In the genomic region with DNA sequence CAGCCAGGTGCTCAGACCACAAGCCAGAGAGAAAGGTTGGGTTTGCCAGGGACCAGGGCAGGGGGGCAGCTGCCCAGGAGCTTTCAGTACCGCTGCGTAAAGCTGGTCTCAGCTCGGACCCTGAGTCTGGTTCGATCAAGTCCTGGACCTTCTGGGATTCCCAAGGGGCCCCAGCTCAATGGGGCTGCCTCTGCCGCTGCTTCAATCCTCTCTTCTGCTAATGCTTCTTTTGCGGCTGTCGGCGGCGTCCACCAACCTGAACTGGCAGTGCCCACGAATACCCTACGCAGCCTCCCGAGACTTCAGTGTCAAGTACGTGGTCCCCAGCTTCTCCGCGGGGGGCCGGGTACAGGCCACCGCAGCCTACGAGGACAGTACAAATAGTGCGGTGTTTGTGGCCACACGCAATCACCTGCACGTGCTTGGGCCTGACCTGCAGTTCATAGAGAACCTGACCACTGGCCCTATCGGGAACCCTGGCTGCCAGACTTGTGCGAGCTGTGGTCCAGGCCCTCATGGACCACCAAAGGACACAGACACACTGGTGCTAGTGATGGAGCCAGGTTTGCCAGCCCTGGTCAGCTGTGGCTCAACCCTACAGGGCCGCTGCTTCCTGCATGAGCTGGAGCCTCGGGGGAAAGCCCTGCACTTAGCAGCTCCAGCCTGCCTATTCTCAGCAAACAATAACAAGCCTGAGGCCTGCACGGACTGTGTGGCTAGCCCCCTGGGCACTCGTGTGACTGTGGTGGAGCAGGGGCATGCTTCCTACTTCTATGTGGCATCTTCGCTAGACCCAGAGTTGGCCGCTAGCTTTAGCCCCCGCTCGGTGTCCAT, we compare ENCODE assay signal across 8 mouse cellular contexts. TPM values are rescaled to one million over a fixed set of nuclear protein-coding genes. Genes with fewer than 3 reads are reported as not detected.
DNase-seq lines count a peak whose midpoint lies in the region; ATAC-seq and TF ChIP-seq lines count a peak whose summit lies in the region.

No protein-coding gene starts in this region.

- peak overlapping the region; percentile 71 for H3K4me2 ChIP-seq in liver, embryonic 11.5 days

- no peaks in the 10 kb centered on the region for H3K36me3 ChIP-seq in thymus, adult 2 months (ENCODE audit: control insufficient read depth, insufficient read depth, low read length)
- no peaks in the 10 kb centered on the region for H3K36me3 ChIP-seq in liver, embryonic 11.5 days (ENCODE audit: control insufficient read depth, insufficient read depth, low read length)

- no peak for TF ChIP-seq POLR2A in thymus, adult 2 months (IDR thresholded peaks at IDR 0.05; ENCODE audit: control insufficient read depth, extremely low read depth, insufficient read depth, low read length, poor library complexity)

- peak; percentile 23 for DNase-seq in adrenal gland, postnatal 10 days
- no peak for DNase-seq in adrenal gland, postnatal 25 days
- DNase-seq in thymus, adult 2 months, result no peak
- DNase-seq in thymus, postnatal 10 days (ENCODE audit: low spot score in 2 of 2), result no peak
- peak; percentile 51 for DNase-seq in liver, embryonic 11.5 days (ENCODE audit: low spot score)
- no peak for DNase-seq in spleen, adult 18-20 months
- no peak for DNase-seq in ovary, postnatal 14 days (ENCODE audit: low spot score)
- no peak for DNase-seq in layer of hippocampus, adult 11-12 months (ENCODE audit: low spot score)

- H3K27ac ChIP-seq in thymus, adult 2 months (ENCODE audit: control insufficient read depth, insufficient read depth, low read length), result no peak overlapping the region
- no peak overlapping the region for H3K27ac ChIP-seq in liver, embryonic 11.5 days (ENCODE audit: low read depth, low read length)

- H3K9me3 ChIP-seq in liver, embryonic 11.5 days (ENCODE audit: control insufficient read depth, low read length), result no peaks in the 10 kb centered on the region

- peak overlapping the region; percentile 3; the same call in 1 of the 2 replicates for H3K4me3 ChIP-seq in thymus, adult 2 months (ENCODE audit: control insufficient read depth, insufficient read depth, low read length)
- peak overlapping the region; percentile 36 for H3K4me3 ChIP-seq in liver, embryonic 11.5 days (ENCODE audit: low read depth, low read length)

- 82% methylated on average over 31 of the region's 31 CpGs for WGBS in thymus, adult 2 months
- 53% methylated on average over 31 of the region's 31 CpGs for WGBS in liver, embryonic 11.5 days

- no peak; the same call in 1 of the 2 replicates for ATAC-seq in liver, embryonic 11.5 days (replicated peaks; ENCODE audit: low FRiP score)

- H3K27me3 ChIP-seq in thymus, adult 2 months (ENCODE audit: control insufficient read depth, insufficient read depth, low read length), result no peaks in the 10 kb centered on the region
- 0 out of 2 replicates have a peak, but pooled peaks cover 2% of the 10 kb centered on the region for H3K27me3 ChIP-seq in liver, embryonic 11.5 days (replicated peaks; ENCODE audit: control insufficient read depth, insufficient read depth, low read length)

- H3K4me1 ChIP-seq in thymus, adult 2 months (replicated peaks; ENCODE audit: control insufficient read depth, insufficient read depth, low read length), result peaks cover 10% of the 10 kb centered on the region
- H3K4me1 ChIP-seq in liver, embryonic 11.5 days (replicated peaks; ENCODE audit: control insufficient read depth, insufficient read depth, low read length), result peaks cover 24% of the 10 kb centered on the region

- TF ChIP-seq CTCF in thymus, adult 2 months (IDR thresholded peaks at IDR 0.05; ENCODE audit: borderline replicate concordance, control insufficient read depth, extremely low read depth, insufficient read depth, low read length, poor library complexity), result no peak

- H3K9ac ChIP-seq in liver, embryonic 11.5 days (ENCODE audit: low read depth, low read length), result peak overlapping the region; percentile 42

RNA-seq across cellular contexts. Expression of gene Mst1r, which starts 0.5 kb away (rescaled TPM):
- 1 to 10 TPM; 5.6 to 8.5 TPM for total RNA-seq in adrenal gland, postnatal 10 days (2021)
- 8.3 and 18.7 TPM in 2 replicates for total RNA-seq in adrenal gland, postnatal 25 days (2021)
- polyA plus RNA-seq in thymus, adult 2 months (2012; rRNA removed), result 8.5 and 13.0 TPM in 2 replicates
- 1.3 and 1.5 TPM in 2 replicates for polyA plus RNA-seq in liver, embryonic 11.5 days (2014; fragmentation: Nextera tagmentation; extraction: Ambion mirVana)

RNA-seq across cellular contexts. Expression of gene Mon1a, which starts 19.2 kb away (rescaled TPM):
- total RNA-seq in adrenal gland, postnatal 10 days (2021), result 10 to 100 TPM; 11.1 to 13.1 TPM
- 15.8 and 18.9 TPM in 2 replicates for total RNA-seq in adrenal gland, postnatal 25 days (2021)
- polyA plus RNA-seq in thymus, adult 2 months (2012; rRNA removed), result 57.0 and 62.7 TPM in 2 replicates
- 8.9 and 11.0 TPM in 2 replicates for polyA plus RNA-seq in liver, embryonic 11.5 days (2014; fragmentation: Nextera tagmentation; extraction: Ambion mirVana)

RNA-seq across cellular contexts. Expression of gene Actl11, which starts 21.1 kb away (rescaled TPM):
- not detected for total RNA-seq in adrenal gland, postnatal 10 days (2021)
- not detected in 2 replicates for total RNA-seq in adrenal gland, postnatal 25 days (2021)
- 0.11 TPM in 1 of 2 replicates, not detected in the other for polyA plus RNA-seq in thymus, adult 2 months (2012; rRNA removed)
- not detected in 2 replicates for polyA plus RNA-seq in liver, embryonic 11.5 days (2014; fragmentation: Nextera tagmentation; extraction: Ambion mirVana)

RNA-seq across cellular contexts. Expression of gene Camkv, which starts 28.3 kb away (rescaled TPM):
- 1 to 10 TPM; 1.6 to 2.7 TPM for total RNA-seq in adrenal gland, postnatal 10 days (2021)
- 2.4 and 3.1 TPM in 2 replicates for total RNA-seq in adrenal gland, postnatal 25 days (2021)
- 18.7 and 21.0 TPM in 2 replicates for polyA plus RNA-seq in thymus, adult 2 months (2012; rRNA removed)
- 0.56 and 0.88 TPM in 2 replicates for polyA plus RNA-seq in liver, embryonic 11.5 days (2014; fragmentation: Nextera tagmentation; extraction: Ambion mirVana)

RNA-seq across cellular contexts. Expression of gene Rbm6, which starts 34.1 kb away (rescaled TPM):
- 10 to 100 TPM; 35.9 to 56.7 TPM for total RNA-seq in adrenal gland, postnatal 10 days (2021)
- 71.3 and 72.9 TPM in 2 replicates for total RNA-seq in adrenal gland, postnatal 25 days (2021)
- 29.0 and 32.1 TPM in 2 replicates for polyA plus RNA-seq in thymus, adult 2 months (2012; rRNA removed)
- 60.0 and 60.9 TPM in 2 replicates for polyA plus RNA-seq in liver, embryonic 11.5 days (2014; fragmentation: Nextera tagmentation; extraction: Ambion mirVana)

Comparison
In these comparisons a context has a peak if more than half of its experiments do, and no peak if none do; other contexts are left out.
1. DNase-seq: peak in adrenal gland, postnatal 10 days (single experiment) and liver, embryonic 11.5 days (single experiment); none in adrenal gland, postnatal 25 days (single experiment), thymus, adult 2 months (single experiment), thymus, postnatal 10 days (0 of 2), spleen, adult 18-20 months (0 of 2), ovary, postnatal 14 days (single experiment) and layer of hippocampus, adult 11-12 months (single experiment).